Mouse (Mus musculus) neural tube, embryonic 14.5 days (tissue): ENCODE measurements around the gene Noct. TPM values are rescaled to one million over a fixed set of nuclear protein-coding genes. Genes with fewer than 3 reads are reported as not detected.

Source experiments
- ATAC-seq: fragments of 200-750 bp; cut with Nextera tagmentation; 2 replicates; pipeline ENCODE4 v1.8.0; 2017; ENCODE audit warnings: low read depth, mild to moderate bottlenecking, moderate TSS enrichment, moderate library complexity
- H3K27ac ChIP-seq: fragments of 300-500 bp; sonication (generic); 2 replicates; pipeline ENCODE4 v1.5.1; 2014; ENCODE audit warnings: low read depth, mild to moderate bottlenecking, control low read depth, low read length, moderate library complexity, mixed read lengths
- H3K27me3 ChIP-seq: fragments of 300-500 bp; sonication (generic); 2 replicates; pipeline ENCODE4 v1.6.1; 2014; ENCODE audit warnings: low read length; ENCODE audit not compliant: control insufficient read depth, insufficient read depth
- H3K36me3 ChIP-seq: fragments of 300-500 bp; sonication (generic); 2 replicates; pipeline ENCODE4 v1.6.1; 2014; ENCODE audit warnings: low read length, mixed read lengths; ENCODE audit not compliant: control insufficient read depth, insufficient read depth
- H3K4me1 ChIP-seq: fragments of 300-500 bp; sonication (generic); 2 replicates; pipeline ENCODE4 v1.6.1; 2014; ENCODE audit warnings: low read length; ENCODE audit not compliant: control insufficient read depth, insufficient read depth
- H3K4me2 ChIP-seq: fragments of 300-500 bp; sonication (generic); 2 replicates; pipeline ENCODE4 v1.6.1; 2014; ENCODE audit warnings: mild to moderate bottlenecking, low read depth, low read length, control low read depth
- H3K4me3 ChIP-seq: fragments of 300-500 bp; sonication (generic); 2 replicates; pipeline ENCODE4 v1.5.1; 2014; ENCODE audit warnings: low read depth, low read length, control low read depth, mixed read lengths
- H3K9ac ChIP-seq: fragments of 300-500 bp; sonication (generic); replicated peaks from 2 replicates; pipeline ENCODE4 v1.6.1; 2014; ENCODE audit warnings: low read depth, mild to moderate bottlenecking, control low read depth, low read length, mixed read lengths
- H3K9me3 ChIP-seq: fragments of 300-500 bp; sonication (generic); 2 replicates; pipeline ENCODE4 v1.6.1; 2016; ENCODE audit warnings: low read length; ENCODE audit not compliant: control insufficient read depth
- WGBS: fragments of 180-500 bp; shearing (Covaris S2); extraction: QIAGEN DNeasy Blood & Tissue Kit; methylation state at CpG from one replicate; pipeline ENCODE4 v1.1.7; 2014; 5-methylcytosine and 5-hydroxymethylcytosine counted together
- polyA plus RNA-seq: library from polyadenylated mRNA; unstranded; fragments of >200 nt; fragmentation: Nextera tagmentation; extraction: Ambion mirVana; gene quantifications from 2 replicates; pipeline ENCODE4 v1.2.1, GENCODE M21; 2014

Noct gene
- polyA plus RNA-seq, 1 experiment from 2014 or later, result 42.4 TPM

DNA sequence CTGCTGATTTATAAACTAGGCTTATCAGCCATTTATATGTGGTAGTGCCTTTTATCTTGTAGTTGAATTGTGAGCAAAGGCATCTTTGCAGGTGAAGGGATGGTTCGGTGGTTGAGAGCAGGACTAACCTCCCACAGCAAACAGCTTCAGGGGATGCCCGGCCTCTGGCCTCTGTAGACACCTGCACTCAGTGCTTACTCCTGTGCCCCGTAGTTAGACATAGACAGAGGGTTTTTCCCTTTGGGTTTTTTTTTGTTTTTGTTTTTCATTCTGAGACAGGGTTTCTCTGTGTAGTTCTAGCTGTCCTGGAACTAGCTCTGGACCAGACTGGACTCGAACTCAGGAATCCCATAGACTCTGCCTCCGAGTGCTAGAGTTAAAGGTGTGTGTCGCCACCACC, 24.4 kb downstream of the Noct start:
- H3K4me3 ChIP-seq, result no peak overlapping the region
- H3K9ac ChIP-seq, result no peak overlapping the region
- no peaks in the 10 kb centered on the region for H3K4me1 ChIP-seq
- WGBS, result 92% methylated on average over 6 of the region's 6 CpGs
- H3K4me2 ChIP-seq, result no peak overlapping the region
- H3K27ac ChIP-seq, result no peak overlapping the region
- ATAC-seq, result no peak
- H3K9me3 ChIP-seq, result no peaks in the 10 kb centered on the region
- H3K27me3 ChIP-seq, result no peaks in the 10 kb centered on the region
- H3K36me3 ChIP-seq, result peaks cover 31% of the 10 kb centered on the region

DNA sequence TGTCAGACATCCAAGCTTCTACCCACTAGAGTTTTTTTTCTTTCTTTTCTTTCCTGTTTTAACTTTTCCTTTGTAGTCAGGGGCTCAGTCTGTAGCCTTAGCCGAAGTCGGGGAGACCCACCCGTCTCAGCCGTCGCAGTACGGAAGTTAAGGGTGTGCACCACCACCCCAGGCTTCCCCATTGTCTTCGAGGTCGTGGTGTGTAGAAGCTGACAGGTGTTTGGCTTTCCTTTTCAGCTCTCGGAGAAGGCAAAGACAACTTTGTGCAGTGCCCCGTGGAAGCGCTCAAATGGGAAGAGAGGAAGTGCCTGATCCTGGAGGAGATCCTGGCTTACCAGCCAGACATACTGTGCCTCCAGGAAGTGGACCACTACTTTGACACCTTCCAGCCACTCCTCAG, 25.2 kb downstream of the Noct start:
- 82% methylated on average over 11 of the region's 11 CpGs for WGBS

DNA sequence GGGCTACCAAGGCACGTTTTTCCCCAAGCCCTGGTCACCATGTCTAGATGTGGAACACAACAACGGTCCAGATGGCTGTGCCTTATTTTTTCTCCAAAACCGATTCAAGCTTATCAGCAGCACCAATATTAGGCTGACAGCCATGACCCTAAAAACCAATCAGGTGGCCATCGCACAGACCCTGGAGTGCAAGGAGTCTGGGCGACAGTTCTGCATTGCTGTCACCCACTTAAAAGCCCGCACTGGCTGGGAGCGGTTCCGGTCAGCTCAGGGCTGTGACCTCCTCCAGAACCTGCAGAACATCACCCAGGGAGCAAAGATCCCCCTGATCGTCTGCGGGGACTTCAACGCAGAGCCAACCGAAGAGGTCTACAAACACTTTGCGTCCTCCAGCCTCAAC, 25.6 kb downstream of the Noct start:
- no peaks in the 10 kb centered on the region for H3K4me1 ChIP-seq
- no peaks in the 10 kb centered on the region for H3K9me3 ChIP-seq
- 96% methylated on average over 13 of the region's 13 CpGs for WGBS
- H3K36me3 ChIP-seq, result peaks cover 40% of the 10 kb centered on the region
- H3K4me2 ChIP-seq, result no peak overlapping the region
- H3K27me3 ChIP-seq, result no peaks in the 10 kb centered on the region
- no peak overlapping the region for H3K27ac ChIP-seq
- ATAC-seq, result 0 out of 2 replicates have a peak, but pooled peaks have one; percentile 45
- H3K4me3 ChIP-seq, result no peak overlapping the region
- no peak overlapping the region for H3K9ac ChIP-seq

More for the DNA sequence above, 25.2 kb downstream of the Noct start:
- H3K27ac ChIP-seq, result no peak overlapping the region
- no peak for ATAC-seq
- no peaks in the 10 kb centered on the region for H3K9me3 ChIP-seq
- no peaks in the 10 kb centered on the region for H3K27me3 ChIP-seq
- H3K4me2 ChIP-seq, result no peak overlapping the region
- H3K9ac ChIP-seq, result no peak overlapping the region
- peaks cover 36% of the 10 kb centered on the region for H3K36me3 ChIP-seq
- H3K4me3 ChIP-seq, result no peak overlapping the region
- H3K4me1 ChIP-seq, result no peaks in the 10 kb centered on the region

DNA sequence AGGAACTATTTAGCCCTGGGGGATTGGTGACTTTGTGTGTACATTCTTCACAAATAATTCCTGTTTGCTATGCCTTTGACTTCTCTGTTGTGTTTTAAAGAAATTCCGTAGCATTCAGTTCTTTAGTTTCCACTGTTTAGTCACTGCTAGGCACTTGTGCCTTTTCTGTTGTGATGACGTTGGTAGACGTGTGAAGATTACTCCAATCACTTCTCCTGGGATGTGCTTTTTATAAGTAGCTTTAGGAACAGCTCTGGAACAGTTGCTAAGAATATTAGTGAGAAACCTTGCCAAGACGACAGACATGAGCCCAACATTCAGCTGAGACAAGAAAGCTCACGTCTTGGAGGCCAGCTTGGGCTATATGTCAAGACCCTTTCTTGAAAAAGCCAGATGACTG, 26.8 kb downstream of the Noct start:
- H3K9me3 ChIP-seq, result no peaks in the 10 kb centered on the region
- no peaks in the 10 kb centered on the region for H3K4me1 ChIP-seq
- 88% methylated on average over 5 of the region's 5 CpGs for WGBS
- no peak overlapping the region for H3K4me2 ChIP-seq
- H3K4me3 ChIP-seq, result no peak overlapping the region
- no peak overlapping the region for H3K27ac ChIP-seq
- no peak for ATAC-seq
- no peak overlapping the region for H3K9ac ChIP-seq
- H3K36me3 ChIP-seq, result peaks cover 46% of the 10 kb centered on the region
- H3K27me3 ChIP-seq, result no peaks in the 10 kb centered on the region

GRCm38 (mm10) chr3:51252223-51252622, 28.0 kb downstream of the Noct start:
- no peak overlapping the region for H3K9ac ChIP-seq
- no peak overlapping the region for H3K4me3 ChIP-seq
- H3K27me3 ChIP-seq, result no peaks in the 10 kb centered on the region
- WGBS, result 100% methylated on average over 1 of the region's 1 CpGs
- H3K9me3 ChIP-seq, result no peaks in the 10 kb centered on the region
- H3K4me2 ChIP-seq, result no peak overlapping the region
- H3K36me3 ChIP-seq, result peaks cover 58% of the 10 kb centered on the region
- H3K4me1 ChIP-seq, result no peaks in the 10 kb centered on the region
- H3K27ac ChIP-seq, result no peak overlapping the region
- no peak for ATAC-seq

DNA sequence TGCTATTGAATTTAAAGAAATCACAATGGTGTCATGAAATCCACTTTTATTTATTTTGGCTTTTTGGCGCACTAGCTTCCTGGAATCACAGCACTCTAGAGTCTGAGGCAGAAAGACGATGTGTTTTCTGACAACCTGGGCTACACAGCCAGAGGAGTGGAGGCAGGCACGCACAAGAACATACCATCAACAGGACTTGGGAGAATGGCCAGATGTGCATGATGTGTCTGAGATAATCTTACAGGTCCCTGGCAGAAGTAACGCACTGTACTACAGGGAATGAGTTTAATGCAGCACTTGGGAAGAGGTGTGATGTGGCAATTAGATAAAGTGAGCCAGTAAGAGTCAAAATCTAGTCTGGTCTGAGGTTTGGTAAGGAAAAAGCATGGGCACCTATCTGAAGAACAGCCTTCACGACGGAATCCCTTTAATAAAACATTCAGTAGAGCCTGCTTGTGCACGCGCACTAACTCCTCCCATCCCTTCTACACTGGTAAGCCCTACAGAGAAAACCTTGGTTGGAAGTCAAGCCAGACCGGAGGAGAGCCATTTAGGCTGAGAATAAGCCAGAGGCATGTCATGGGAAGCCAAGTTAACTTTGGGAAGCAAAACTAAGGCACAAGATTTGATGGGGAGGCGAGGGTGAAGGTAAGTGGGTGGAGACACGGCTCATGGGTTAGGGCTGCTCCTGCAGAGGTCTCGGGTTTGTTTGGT, 28.6 kb downstream of the Noct start:
- ATAC-seq, result no peak
- Histone ChIP-seq H3K4me1 (no peaks in the 10 kb centered on the region), H3K27me3 (no peaks in the 10 kb centered on the region), H3K36me3 (peaks cover 61% of the 10 kb centered on the region), H3K9ac (no peak overlapping the region), H3K9me3 (no peaks in the 10 kb centered on the region), H3K4me3 (no peak overlapping the region), H3K27ac (no peak overlapping the region), H3K4me2 (no peak overlapping the region)
- WGBS, result 95% methylated on average over 12 of the region's 12 CpGs

GRCm38 (mm10) chr3:51254784-51255183, 30.5 kb downstream of the Noct start:
- Histone ChIP-seq H3K9me3 (no peaks in the 10 kb centered on the region), H3K4me1 (no peaks in the 10 kb centered on the region), H3K9ac (no peak overlapping the region), H3K4me3 (no peak overlapping the region), H3K27me3 (no peaks in the 10 kb centered on the region), H3K27ac (no peak overlapping the region), H3K36me3 (peaks cover 66% of the 10 kb centered on the region), H3K4me2 (no peak overlapping the region)
- WGBS, result 95% methylated on average over 7 of the region's 7 CpGs
- no peak; the same call in 1 of the 2 replicates for ATAC-seq

- no peaks in the 10 kb centered on the region for H3K4me1 ChIP-seq
- H3K4me3 ChIP-seq, result no peak overlapping the region
- 90% methylated on average over 12 of the region's 12 CpGs for whole genome bisulfite sequencing
- no peak overlapping the region for H3K27ac ChIP-seq
- no peak overlapping the region for H3K4me2 ChIP-seq
- ATAC-seq, result no peak
- peaks cover 58% of the 10 kb centered on the region for H3K36me3 ChIP-seq
- H3K27me3 ChIP-seq, result no peaks in the 10 kb centered on the region
- H3K9me3 ChIP-seq, result no peaks in the 10 kb centered on the region
- no peak overlapping the region for H3K9ac ChIP-seq
Observed at GRCm38 (mm10) chr3:51256450-51256849, 32.2 kb downstream of the Noct start.

DNA sequence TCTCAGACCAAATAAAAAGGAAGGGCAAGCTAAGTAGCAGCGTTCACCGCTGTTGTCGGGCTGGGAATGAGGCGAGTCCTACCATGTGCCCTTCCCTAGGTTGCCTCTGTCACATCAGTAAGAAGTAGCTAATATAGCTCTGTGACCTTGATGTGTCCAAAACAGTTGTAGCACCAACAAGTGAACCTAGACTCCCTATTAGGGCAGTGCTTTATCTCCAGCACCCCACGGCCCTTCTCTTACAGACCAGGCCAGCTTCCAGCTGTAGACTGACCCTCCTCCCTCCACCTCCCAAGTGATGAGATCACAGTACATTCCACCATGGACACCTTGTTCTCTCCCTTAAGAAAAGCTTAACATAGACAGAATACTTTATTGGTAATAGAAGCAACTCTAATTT, 33.8 kb downstream of the Noct start:
- 93% methylated on average over 5 of the region's 5 CpGs for WGBS
- no peaks in the 10 kb centered on the region for H3K27me3 ChIP-seq

More for the DNA sequence above, 33.8 kb downstream of the Noct start:
- peaks cover 52% of the 10 kb centered on the region for H3K36me3 ChIP-seq
- H3K9ac ChIP-seq, result no peak overlapping the region
- H3K4me1 ChIP-seq, result no peaks in the 10 kb centered on the region
- H3K9me3 ChIP-seq, result no peaks in the 10 kb centered on the region
- no peak for ATAC-seq
- H3K4me3 ChIP-seq, result no peak overlapping the region
- H3K27ac ChIP-seq, result no peak overlapping the region
- H3K4me2 ChIP-seq, result no peak overlapping the region
